Mouse (Mus musculus): ENCODE measurements around the gene B4galt2. TPM values are rescaled to one million over a fixed set of nuclear protein-coding genes. Genes with fewer than 3 reads are reported as not detected.

B4galt2 gene
- total and polyA plus RNA-seq, 2 experiments from 2014 or later = 77.0 to 304 TPM

- no peak for TF ChIP-seq CTCF (IDR thresholded peaks at IDR 0.05; ENCODE audit: low read depth)
- Histone ChIP-seq H3K36me3 (ENCODE audit: insufficient read depth, low read length) (no peaks in the 10 kb centered on the region), H3K9me3 (ENCODE audit: low read length) (no peaks in the 10 kb centered on the region), H3K4me3 (ENCODE audit: low read length) (no peak overlapping the region), H3K4me1 (ENCODE audit: insufficient read depth, low read length) (peaks cover 29% of the 10 kb centered on the region), H3K27me3 (ENCODE audit: insufficient read depth, low read length) (no peaks in the 10 kb centered on the region), H3K9ac (replicated peaks; ENCODE audit: low read length) (no peak overlapping the region), H3K4me2 (ENCODE audit: low read depth, low read length) (no peak overlapping the region), H3K27ac (no peak overlapping the region)
- ATAC-seq (no peak), DNase-seq (ENCODE audit: low spot score) (no peak)
- 83% methylated on average over 5 of the region's 5 CpGs for WGBS
Observed at GRCm38 (mm10) chr4:117916386-117916785, 33.1 kb upstream of the B4galt2 start.

- Histone ChIP-seq H3K4me3 (ENCODE audit: low read length) (peak overlapping the region; percentile 69), H3K4me1 (ENCODE audit: insufficient read depth, low read length) (peaks cover 29% of the 10 kb centered on the region), H3K9ac (replicated peaks; ENCODE audit: low read length) (peak overlapping the region; percentile 81), H3K27me3 (ENCODE audit: insufficient read depth, low read length) (no peaks in the 10 kb centered on the region), H3K4me2 (ENCODE audit: low read depth, low read length) (peak overlapping the region; percentile 100), H3K9me3 (ENCODE audit: low read length) (no peaks in the 10 kb centered on the region), H3K27ac (peak overlapping the region; percentile 75; the same call in 1 of the 2 replicates), H3K36me3 (ENCODE audit: insufficient read depth, low read length) (no peaks in the 10 kb centered on the region; the same call in 1 of the 2 replicates)
- no peak for DNase-seq (ENCODE audit: low spot score)
- 4% methylated on average over 19 of the region's 19 CpGs for WGBS
- no peak for ATAC-seq
- TF ChIP-seq CTCF (IDR thresholded peaks at IDR 0.05; ENCODE audit: low read depth) = no peak
Observed at GRCm38 (mm10) chr4:117915489-117916105, 32.3 kb upstream of the B4galt2 start.

DNA sequence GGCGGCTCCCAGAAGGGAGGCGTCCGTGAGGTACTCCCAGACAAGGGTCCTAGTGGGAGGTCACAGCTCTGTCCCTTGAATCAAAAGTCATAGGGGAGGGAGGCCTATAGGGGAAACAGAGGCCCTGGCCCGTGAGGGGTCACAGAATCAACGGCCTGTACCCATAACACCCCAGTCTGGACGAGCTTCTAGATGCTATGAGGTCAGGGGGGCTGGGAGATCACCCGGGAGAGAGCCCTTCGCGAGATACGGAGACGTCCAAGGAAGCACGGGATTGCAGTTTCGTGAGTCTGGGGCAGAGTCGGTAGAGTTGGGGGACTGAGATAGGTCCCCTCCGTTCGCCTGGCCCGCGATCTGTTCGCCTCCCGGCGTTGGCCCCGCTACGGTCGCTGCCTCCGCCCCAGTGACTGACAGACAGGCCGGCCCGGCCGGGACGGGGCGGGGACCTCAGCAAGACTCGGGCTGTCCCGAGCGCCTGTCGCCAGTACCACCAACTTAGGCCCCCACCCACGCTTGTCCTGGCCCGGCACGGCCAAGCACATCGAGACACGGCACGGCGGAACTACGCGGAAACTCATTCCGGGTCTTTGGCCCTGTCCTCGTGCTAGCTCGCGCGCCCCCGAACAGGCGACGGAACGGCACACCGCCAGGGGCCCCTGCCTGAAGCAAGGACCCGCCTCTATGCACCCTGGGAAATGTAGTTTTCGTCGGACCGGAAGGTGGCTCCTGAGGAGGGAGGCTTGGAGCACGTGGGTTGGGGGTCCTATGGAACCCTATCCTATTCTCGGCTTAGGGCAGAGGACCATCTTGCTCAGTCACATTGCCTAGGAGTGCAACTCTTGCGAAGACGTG, 31.5 kb upstream of the B4galt2 start, which contains the start of gene Ipo13:
TSS of gene Ipo13 (minus strand) at position 409 of the 852 bp plus-strand sequence.
- H3K36me3 ChIP-seq (ENCODE audit: insufficient read depth, low read length) = no peaks in the 10 kb centered on the region; the same call in 1 of the 2 replicates
- H3K4me1 ChIP-seq (ENCODE audit: insufficient read depth, low read length) = peaks cover 35% of the 10 kb centered on the region
- H3K4me3 ChIP-seq (ENCODE audit: low read length) = peak within 1 kb of the TSS; percentile 69
- peak; percentile 97 for DNase-seq (ENCODE audit: low spot score)
- peak within 1 kb of the TSS; percentile 75 for H3K27ac ChIP-seq
- peak; percentile 96 for ATAC-seq
- H3K27me3 ChIP-seq (ENCODE audit: insufficient read depth, low read length) = no peaks in the 10 kb centered on the region
- under 1% methylated on average over 61 of the region's 61 CpGs for WGBS
- peak; percentile 53 for TF ChIP-seq CTCF (IDR thresholded peaks at IDR 0.05; ENCODE audit: low read depth)
- peak within 1 kb of the TSS; percentile 100 for H3K4me2 ChIP-seq (ENCODE audit: low read depth, low read length)
- peak within 1 kb of the TSS; percentile 81 for H3K9ac ChIP-seq (replicated peaks; ENCODE audit: low read length)
- no peaks in the 10 kb centered on the region for H3K9me3 ChIP-seq (ENCODE audit: low read length)

GRCm38 (mm10) chr4:117914031-117914430, 30.7 kb upstream of the B4galt2 start:
- peaks cover 39% of the 10 kb centered on the region for H3K4me1 ChIP-seq (ENCODE audit: insufficient read depth, low read length)
- peak overlapping the region; percentile 100 for H3K4me2 ChIP-seq (ENCODE audit: low read depth, low read length)
- no peaks in the 10 kb centered on the region for H3K9me3 ChIP-seq (ENCODE audit: low read length)
- ATAC-seq = no peak
- no peak for DNase-seq (ENCODE audit: low spot score)
- H3K27ac ChIP-seq = peak overlapping the region; percentile 75; the same call in 1 of the 2 replicates
- TF ChIP-seq CTCF (IDR thresholded peaks at IDR 0.05; ENCODE audit: low read depth) = no peak
- H3K27me3 ChIP-seq (ENCODE audit: insufficient read depth, low read length) = no peaks in the 10 kb centered on the region
- H3K9ac ChIP-seq (replicated peaks; ENCODE audit: low read length) = peak overlapping the region; percentile 81
- H3K36me3 ChIP-seq (ENCODE audit: insufficient read depth, low read length) = no peaks in the 10 kb centered on the region; the same call in 1 of the 2 replicates
- peak overlapping the region; percentile 69 for H3K4me3 ChIP-seq (ENCODE audit: low read length)
- 10% methylated on average over 8 of the region's 8 CpGs for WGBS

DNA sequence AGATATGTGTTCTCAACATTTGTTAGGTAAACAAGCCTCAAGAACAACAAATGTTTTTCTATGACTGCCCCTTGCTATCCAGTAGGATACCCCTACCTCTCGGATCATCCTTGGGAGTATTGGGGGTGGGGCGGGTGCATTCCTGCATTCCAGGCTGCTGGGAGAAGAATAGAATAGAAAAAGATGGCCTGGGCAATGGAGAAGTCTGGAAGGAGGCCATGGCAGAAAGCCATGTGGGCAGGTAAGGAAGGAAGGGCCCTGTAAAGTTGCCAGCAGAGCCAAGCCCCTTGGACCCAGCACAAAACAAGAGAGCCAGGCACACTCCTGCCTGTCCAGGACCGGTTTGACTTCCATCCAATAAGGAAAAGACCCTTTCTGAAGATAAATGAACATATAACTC, 30.1 kb upstream of the B4galt2 start:
- no peak for TF ChIP-seq CTCF (IDR thresholded peaks at IDR 0.05; ENCODE audit: low read depth)
- DNase-seq (ENCODE audit: low spot score) = peak; percentile 25
- H3K9me3 ChIP-seq (ENCODE audit: low read length) = no peaks in the 10 kb centered on the region
- H3K27ac ChIP-seq = peak overlapping the region; percentile 75; the same call in 1 of the 2 replicates
- no peak for ATAC-seq
- peaks cover 45% of the 10 kb centered on the region for H3K4me1 ChIP-seq (ENCODE audit: insufficient read depth, low read length)
- 38% methylated on average over 3 of the region's 3 CpGs for WGBS
- no peaks in the 10 kb centered on the region for H3K27me3 ChIP-seq (ENCODE audit: insufficient read depth, low read length)
- H3K36me3 ChIP-seq (ENCODE audit: insufficient read depth, low read length) = no peaks in the 10 kb centered on the region; the same call in 1 of the 2 replicates
- H3K4me3 ChIP-seq (ENCODE audit: low read length) = peak overlapping the region; percentile 69
- H3K4me2 ChIP-seq (ENCODE audit: low read depth, low read length) = peak overlapping the region; percentile 100
- H3K9ac ChIP-seq (replicated peaks; ENCODE audit: low read length) = peak overlapping the region; percentile 81

DNA sequence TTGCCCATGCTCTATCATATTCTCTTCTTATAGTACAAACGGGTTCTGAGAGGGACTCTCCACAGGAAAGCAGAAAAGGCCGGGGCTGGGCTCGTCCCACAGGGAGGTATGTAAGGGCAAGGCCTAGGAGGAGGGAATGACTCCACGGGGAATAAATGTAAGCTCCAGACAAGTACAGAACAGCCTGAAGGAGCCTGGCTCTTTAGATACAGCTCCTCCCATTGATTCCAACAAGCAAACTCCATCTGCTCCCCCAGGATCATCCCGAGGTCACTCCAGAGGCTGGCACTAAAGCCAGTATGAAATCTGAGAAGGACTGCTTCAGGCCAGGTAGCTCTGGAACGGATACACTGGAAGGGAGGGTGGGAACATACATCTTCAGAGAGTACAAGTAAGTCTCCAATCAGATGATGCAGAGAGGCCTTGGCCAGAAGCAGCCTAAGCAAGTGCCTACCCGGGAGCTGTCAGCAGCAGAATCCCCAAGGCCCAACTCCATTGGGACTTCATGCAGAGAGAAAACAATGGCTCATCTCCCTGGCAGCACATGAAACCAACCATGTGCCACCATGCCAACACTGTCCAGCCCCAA, 29.5 kb upstream of the B4galt2 start:
- Histone ChIP-seq H3K27ac (no peak overlapping the region), H3K4me1 (ENCODE audit: insufficient read depth, low read length) (peaks cover 52% of the 10 kb centered on the region), H3K9me3 (ENCODE audit: low read length) (no peaks in the 10 kb centered on the region), H3K36me3 (ENCODE audit: insufficient read depth, low read length) (no peaks in the 10 kb centered on the region; the same call in 1 of the 2 replicates), H3K4me2 (ENCODE audit: low read depth, low read length) (peak overlapping the region; percentile 100), H3K9ac (replicated peaks; ENCODE audit: low read length) (peak overlapping the region; percentile 81; the same call in 1 of the 2 replicates), H3K4me3 (ENCODE audit: low read length) (peak overlapping the region; percentile 69), H3K27me3 (ENCODE audit: insufficient read depth, low read length) (no peaks in the 10 kb centered on the region)
- no peak for TF ChIP-seq CTCF (IDR thresholded peaks at IDR 0.05; ENCODE audit: low read depth)
- no peak for DNase-seq (ENCODE audit: low spot score)
- ATAC-seq = no peak
- 45% methylated on average over 7 of the region's 7 CpGs for WGBS

All from hindbrain, postnatal 0 days (tissue).